Mouse (Mus musculus) adrenal gland, postnatal 4 days (tissue): ENCODE results near the gene 1110008L16Rik. TPM values are rescaled to one million over a fixed set of nuclear protein-coding genes. Genes with fewer than 3 reads are reported as not detected.
"Not testable (repeated sequence)": the region's sequence is repeated elsewhere in the genome, so short reads cannot be mapped to it uniquely, and the experiment has no call there.

Experiments
- DNase-seq, 2 experiments: peaks; one replicate each; pipeline ENCODE4 v3.0.0; 2021 to 2022; ENCODE audit warnings: low spot score in 2 of 2, mixed read lengths in 2 of 2
- total RNA-seq, 2 experiments: library from RNA; stranded (reverse); gene quantifications; 2 replicates each; pipeline ENCODE4 v1.2.3; 2021

The 1110008L16Rik gene
- total RNA-seq, 2 experiments from 2014 or later, result 19.9 to 21.8 TPM

DNA sequence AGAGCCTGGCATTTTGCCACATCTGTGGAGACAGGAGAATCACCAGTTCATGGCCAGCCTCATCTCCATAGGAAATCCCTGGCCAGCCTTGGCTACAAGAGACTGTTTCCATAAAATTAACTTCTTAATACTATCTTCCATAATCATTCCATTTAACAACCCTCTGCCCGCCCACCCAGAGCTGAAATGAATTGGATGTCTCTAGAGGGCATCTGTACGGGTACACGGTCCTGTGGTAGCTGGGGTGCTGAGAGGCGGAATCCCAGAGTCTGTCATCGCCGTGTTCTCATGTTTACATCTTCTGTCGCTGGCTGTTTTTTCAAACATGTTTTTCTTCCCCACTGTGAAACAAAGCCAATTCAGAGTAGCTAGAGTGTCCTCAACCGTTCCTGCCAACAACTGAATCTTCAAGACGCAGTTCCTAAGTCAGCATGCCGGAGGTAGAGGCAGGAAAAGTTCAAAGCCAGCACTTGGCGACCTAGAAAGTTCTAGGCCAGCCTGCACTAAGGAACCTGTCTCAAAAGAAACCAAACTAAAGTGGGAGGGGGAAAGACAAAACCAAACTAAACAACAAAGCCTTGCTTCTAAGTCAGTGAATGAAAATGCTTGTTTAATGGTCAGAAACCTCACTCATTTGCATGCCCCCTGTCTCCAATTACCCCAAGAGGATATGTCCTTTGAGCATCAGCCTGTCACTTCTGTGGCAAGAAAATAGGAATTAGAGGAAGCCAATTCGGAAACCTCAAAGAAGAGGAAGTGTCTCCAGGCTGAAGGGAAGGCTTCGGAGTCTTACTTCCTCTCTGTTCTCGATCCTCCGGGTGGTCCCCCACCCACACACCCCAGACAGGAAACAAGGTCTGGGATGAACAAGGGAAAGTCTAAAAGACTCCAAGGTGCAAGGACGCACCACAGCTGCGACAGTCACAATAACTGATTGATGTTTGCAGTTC, 90.0 kb downstream of the 1110008L16Rik start:
- DNase-seq, result no peak

DNA sequence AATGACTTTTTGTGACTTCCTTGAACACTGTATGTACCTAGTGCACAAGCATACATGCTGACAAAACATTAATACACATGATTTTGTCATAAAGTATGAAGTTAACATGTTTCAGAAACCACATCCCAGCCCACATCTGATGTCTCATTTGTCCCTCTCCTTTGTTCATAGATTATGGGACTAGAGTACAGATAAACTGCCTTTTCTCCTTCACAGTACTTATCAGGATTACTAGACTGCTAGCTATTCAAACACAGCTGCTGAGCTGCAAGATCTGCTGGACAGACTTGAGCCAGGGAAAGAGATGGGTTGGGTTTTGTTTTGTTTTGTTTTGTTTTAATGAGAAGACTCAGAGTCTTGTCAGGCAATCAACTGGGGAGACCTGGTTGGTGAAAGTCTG, 92.7 kb downstream of the 1110008L16Rik start:
- no peak for DNase-seq

DNA sequence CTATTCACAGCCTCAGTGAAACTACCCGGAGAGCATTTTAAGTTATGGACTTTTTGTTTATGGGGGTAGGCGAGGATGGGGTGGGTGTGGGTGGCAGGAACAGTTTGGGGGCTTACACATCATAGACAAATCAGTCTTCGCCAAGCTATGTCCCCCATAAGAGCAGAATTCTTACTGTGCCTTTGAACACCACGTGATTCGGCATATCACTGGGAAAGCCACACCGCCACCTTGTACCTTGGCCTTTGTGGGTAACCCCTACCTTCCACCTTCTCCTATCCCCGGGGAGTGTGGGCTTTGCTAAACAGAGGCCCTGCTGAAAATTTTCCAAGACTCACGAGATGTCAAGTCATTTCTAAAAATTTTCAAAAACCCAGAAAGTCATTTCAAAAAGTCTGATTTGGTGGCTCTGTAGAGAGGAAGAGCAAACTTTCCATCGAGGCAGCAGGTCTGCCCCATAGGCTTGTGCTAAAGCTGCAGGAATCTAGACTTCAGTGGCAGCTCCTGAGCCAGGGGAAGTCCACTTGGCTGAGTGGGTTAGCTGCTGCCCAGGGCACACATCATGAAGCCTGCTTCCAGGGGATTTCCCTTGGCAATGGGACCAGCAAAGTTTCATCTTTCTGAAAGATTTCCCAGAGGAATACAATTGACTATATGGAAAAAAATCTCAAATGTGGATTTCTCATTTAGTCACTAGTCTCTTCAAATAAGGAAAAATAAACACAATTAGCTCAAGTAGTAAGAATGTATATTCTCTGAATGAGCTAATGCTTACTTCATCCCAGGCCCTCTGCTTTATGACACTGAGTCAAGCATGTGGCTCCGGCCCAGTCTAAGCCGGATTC, 93.6 kb downstream of the 1110008L16Rik start:
- DNase-seq, result no peak

DNA sequence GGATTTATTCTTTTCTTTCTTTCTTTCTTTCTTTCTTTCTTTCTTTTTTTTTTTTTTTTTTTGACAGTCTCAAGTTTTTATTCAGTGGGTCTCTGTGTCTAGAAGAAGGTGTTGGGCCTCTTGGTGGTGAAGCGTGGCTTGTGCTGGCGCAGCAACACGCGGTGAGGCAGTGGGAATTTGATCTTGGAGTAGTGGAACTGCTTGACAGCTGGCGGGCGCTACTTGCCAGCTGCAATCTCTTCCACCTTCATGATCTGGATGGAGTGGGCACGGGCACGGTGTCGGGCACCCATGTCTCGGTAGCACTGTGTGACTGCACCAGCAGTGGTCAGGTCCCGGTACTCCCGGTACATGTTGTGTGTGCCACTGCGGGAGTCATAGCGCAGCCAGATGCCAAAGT, 96.2 kb downstream of the 1110008L16Rik start:
- DNase-seq, result not testable (repeated sequence)

DNA sequence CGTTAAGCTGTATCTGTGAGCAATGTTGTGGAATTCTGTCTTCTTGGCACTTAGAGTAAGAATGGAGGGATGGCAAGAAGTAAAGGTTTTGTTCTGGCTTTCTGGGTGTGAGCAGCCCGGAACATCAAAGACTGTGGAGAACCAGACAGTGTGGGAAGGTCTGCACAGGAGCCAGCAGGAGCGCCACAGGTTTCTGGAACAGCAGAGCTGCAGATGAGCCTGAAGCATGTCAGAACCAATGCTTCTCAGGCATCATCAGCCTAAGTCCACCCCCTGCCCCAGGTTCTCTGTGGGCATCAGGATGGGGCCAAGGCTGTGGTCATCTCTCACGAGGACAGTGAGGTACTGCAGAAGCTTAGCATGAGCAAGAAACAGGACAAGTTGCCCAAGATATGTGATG, 97.2 kb downstream of the 1110008L16Rik start:
- no peak for DNase-seq

DNA sequence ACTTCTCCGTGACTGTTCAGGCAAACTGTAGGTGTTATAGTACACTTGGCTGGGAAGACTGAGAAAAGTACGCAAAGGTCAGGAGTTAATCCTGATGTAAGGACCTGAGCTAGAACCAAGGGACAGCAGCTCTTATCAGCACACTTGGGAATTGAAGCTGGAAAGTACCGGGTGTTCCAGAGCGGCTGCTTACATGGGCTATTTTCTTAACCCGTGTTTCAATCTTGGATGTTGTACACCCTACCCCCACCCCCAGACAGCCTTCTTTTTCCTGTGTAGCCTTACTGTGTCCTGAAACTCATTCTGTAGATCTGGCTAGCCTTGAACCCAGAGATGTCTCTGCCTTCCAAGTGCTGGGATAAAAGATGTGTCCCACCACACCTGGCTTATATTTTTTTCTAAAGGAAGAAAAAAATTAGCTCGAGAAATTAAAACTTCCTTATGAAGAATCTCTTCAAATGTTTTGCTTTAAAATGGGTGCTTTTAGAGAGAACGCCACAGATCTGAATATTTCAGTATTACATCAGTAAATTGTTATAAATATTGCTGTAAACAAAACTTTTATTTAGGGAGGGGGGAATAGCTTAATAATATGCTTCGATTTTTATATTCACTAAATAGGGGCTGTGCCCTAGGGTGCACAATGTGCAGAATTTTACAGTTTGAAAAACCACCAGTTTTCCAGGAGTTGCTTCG, 98.3 kb downstream of the 1110008L16Rik start:
- no peak for DNase-seq

DNA sequence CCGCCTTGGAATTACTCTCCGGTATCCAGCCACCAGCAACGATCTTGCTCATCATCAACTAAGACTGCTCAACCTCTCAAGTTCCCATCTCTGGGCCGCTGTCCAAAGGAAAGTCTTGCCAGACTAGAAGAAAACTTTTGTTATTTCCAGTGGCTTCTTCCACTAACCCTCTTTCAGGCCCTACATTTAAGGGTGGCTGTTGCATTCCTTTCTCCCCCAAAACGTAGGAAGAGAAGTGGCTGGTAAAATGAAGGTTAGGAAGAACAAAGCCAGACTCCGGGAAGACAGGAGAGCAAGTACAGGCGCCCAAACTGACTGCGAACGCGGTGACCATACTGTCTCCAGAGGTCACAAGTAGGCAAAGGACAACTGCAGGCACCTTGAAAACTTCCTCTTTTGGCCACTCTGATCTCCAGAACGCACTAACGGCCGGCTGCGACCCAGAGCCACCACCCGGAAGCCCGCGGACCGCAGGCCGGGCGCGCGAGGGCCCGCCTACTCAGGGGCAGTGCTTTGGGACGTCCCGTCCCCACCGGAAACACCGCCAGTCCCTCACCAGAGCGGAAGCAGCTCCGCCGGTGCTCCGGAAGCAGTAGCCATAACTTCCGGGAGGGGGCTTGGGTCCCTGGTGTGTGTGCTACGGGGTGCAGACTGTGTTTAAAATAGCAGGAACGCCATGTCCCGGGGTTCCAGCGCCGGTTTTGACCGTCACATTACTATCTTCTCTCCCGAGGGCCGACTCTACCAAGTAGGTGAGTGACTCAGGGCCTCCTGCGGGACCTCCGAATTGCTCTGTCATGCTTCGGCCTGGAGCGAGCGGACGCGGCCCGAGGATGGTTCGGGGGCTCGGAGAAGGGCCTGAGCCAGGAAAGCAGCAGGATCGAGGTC, 99.1 kb downstream of the 1110008L16Rik start:
- DNase-seq, result peak; percentile 78 to 84

DNA sequence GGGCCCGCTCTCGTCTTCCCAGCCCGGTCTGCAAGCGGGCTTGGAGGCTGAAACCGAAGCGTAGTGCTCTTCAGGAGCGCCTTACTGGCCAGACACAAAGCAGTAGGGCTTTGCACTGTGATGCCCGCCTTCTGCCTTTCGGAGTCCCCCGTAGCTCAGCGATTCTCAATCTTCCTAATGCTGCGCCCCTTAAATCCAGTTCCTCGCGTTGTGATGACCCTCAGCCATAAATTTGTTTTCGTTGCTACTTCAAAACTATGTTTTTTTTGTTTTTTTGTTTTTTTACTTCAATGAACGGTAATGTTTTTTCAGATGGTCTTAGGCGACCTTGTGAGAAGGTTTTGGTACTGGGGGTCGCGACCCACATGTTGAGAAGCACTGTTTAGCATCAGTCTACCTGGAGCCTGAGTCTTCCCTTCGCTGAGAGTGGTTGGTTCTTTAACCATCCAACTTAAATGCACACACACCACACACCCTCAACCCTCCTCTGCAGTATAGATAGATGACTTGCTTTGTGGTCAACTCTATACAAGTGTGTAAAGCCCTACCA, 99.8 kb downstream of the 1110008L16Rik start:
- DNase-seq, result no peak

DNA sequence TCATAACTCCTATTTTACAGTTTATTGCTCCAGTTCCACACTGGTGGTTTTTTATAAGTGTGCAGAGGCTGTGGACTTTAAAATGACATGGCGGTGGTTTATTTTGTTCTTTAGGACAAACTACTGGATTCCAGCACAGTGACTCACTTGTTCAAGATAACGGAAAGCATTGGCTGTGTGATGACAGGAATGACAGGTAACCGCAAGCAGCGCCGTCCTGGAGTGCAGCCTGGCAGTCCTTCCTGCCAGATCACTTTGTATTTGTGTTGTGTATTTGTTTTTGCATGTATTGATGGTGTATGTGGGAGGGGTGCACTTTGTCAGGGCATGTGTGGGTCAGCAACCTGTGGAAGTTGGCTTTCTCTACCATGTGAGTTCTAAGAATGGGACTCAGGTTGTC, 108.5 kb downstream of the 1110008L16Rik start:
- DNase-seq, result no peak

DNA sequence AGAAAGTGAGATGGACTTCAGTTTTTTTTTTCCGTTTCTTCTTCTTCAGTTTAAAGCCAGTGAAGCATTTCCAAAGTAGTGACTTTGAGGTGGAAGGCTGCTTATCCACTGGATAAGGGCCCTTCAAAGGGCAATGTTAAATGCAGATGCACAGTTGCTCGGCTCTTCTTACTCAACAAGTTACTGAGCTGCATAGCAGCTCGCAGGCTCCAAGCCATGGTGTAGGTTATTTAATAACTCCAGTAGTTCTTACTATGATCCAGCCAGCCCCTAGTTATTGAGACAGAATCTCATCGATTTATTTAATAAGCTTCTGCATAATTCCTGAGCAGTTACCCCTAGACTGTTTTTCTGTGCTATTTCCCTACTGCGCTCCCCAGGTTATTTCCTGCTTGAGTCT, 115.9 kb downstream of the 1110008L16Rik start:
- no peak for DNase-seq

DNA sequence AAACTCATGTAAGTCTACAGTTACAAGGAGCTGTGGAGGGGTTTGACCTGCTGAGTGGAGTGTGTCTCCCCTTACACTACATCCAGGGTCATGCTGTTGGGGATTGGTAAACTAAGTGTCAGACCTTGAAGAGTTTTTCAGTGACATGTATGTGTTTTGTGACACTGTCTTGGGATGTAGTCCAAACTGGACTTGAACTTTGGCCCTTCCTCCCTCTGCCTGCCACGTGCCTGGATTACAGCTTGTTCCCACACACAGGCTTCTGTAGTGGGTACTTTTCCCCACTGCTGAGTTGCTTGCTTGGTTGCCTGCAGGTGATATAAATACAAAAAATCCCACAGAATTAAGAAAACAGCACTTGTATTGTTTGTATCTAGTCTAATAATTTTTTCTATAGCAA, 116.4 kb downstream of the 1110008L16Rik start:
- no peak for DNase-seq

DNA sequence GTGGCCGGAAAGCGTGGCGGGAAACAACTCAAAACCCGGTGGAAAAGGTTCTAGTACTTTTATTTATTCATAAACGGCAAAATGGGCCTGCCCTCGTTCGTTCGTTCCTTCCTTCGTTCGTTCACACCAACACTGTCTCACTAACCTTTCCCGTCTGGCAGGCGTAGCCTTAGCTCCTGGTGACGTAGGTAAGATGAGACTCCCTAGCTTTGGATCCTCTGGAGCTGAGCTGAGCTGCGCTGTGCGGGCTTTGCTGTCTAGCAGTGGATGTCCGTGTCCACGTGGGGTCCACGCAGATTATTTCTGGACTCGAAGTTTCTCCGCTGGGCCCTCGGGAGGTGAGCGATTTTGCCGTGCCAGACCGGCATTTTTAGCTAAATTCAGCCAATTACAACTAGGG, 120.8 kb downstream of the 1110008L16Rik start:
- no peak for DNase-seq

DNA sequence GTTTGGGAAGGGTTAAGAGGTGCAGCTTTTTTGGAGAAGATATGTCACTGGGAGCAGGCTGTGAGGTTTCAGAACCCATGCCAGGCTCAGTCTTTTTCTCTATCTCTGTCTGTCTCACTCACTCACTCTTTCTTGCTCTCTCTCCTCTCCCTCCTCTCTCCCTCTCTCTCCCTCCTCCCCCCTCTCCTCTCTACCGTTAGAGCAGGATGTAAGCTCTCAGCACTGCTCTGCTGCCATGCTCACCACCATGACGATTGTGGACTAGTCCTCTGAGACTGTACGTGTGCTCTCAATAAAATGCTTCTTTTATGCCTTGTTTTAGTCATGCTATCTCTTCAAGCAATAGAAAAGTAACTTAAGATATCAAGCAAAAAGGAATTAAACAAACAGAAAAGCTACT, 122.7 kb downstream of the 1110008L16Rik start:
- DNase-seq, result no peak

DNA sequence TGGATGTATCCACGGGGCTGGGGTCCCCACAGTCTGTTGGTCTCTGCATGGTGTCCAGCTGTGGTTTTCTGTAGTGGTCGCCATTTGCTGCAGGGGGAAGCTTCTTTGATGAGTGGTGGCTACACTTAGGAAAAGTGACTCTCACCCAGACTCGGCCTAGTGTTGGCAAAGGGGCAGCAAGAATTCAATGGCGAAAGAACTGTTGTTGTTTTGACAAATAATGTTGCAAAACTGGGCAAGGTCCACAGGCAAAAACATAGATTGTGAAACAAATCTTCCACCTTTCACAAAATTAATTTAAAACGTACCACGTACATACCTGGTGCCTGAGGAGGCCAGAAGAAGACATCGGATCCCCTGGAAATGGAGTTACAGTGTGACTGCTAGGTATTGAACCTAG, 126.9 kb downstream of the 1110008L16Rik start:
- DNase-seq, result no peak

DNA sequence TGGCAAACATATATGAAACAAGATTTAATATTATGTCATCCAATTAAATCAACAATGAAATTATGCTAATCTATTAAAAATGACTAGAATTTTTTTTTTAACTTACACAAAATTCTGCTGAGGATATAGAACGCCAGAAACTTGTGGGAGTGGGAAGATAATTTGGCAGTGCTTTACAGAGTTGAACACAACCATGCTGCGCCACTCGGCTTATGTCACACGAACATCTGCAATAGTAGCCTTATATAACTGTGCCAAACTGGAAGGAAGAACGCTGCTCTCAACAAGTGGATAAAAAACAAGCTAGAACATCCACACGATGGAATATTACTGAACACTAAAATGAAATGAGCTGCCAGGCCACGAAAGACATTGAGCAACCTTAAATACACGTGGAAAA, 129.8 kb downstream of the 1110008L16Rik start:
- no peak for DNase-seq

DNA sequence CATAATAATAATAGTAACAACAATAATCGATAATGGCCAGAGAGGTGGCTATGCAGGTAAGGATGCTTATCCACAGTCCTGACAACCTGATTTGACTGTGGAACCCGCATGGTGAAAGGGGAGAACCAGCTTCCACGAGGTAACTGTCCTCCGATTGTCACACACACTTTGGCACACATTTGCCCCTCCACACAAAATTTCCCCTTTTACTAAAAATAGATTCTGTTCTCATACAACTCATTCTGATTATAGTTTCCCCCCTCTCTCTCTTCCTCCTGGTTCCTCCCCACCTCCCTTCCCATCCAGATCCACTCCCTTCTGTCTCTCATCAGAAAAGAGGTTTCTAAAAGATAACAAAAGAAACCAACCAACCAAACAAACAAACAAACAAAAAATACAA, 130.6 kb downstream of the 1110008L16Rik start:
- DNase-seq, result no peak
